Mouse (Mus musculus) heart, adult 2 months (tissue): ENCODE results near the gene Hspd1. TPM values are rescaled to one million over a fixed set of nuclear protein-coding genes. Genes with fewer than 3 reads are reported as not detected.

ENCODE experiments used
- DNase-seq, 2 experiments: peaks; one replicate each; pipeline ENCODE4 v3.0.0; 2021
- H3K27ac ChIP-seq: fragments of 200-600 bp; 2 replicates; pipeline ENCODE4 v1.8.1; 2022
- H3K27me3 ChIP-seq: fragments of 200-500 bp; 2 replicates; pipeline ENCODE4 v1.6.1; 2012; ENCODE audit warnings: mild to moderate bottlenecking, low read length, inconsistent platforms, mixed read lengths; ENCODE audit not compliant: control insufficient read depth, insufficient read depth
- H3K36me3 ChIP-seq: fragments of 200-500 bp; 2 replicates; pipeline ENCODE4 v1.6.1; 2012; ENCODE audit warnings: low read length, inconsistent platforms; ENCODE audit not compliant: control insufficient read depth, insufficient read depth
- H3K4me1 ChIP-seq: fragments of 200-500 bp; 2 replicates; pipeline ENCODE4 v1.6.1; 2011; ENCODE audit warnings: low read length; ENCODE audit not compliant: control insufficient read depth, insufficient read depth
- H3K4me3 ChIP-seq: fragments of 200-600 bp; 2 replicates; pipeline ENCODE4 v1.8.1; 2022
- H3K79me2 ChIP-seq: fragments of 200-500 bp; replicated peaks from 2 replicates; pipeline ENCODE4 v1.6.1; 2012; ENCODE audit warnings: mild to moderate bottlenecking, inconsistent platforms, low read length, moderate library complexity, mixed read lengths; ENCODE audit not compliant: control insufficient read depth, insufficient read depth
- H3K9ac ChIP-seq: fragments of 200-500 bp; 2 replicates; pipeline ENCODE4 v1.6.1; 2012; ENCODE audit warnings: low read depth, mild to moderate bottlenecking, control low read depth, inconsistent platforms, low read length, mixed read lengths
- CTCF ChIP-seq: fragments of 200-600 bp; IDR thresholded peaks from 2 replicates; pipeline ENCODE4 v1.8.1; 2022; ENCODE audit warnings: antibody characterized with exemption, mild to moderate bottlenecking, moderate library complexity
- EP300 ChIP-seq: fragments of 200-500 bp; IDR thresholded peaks from 2 replicates; pipeline ENCODE4 v1.6.1; 2011; ENCODE audit warnings: low read depth, low read length, control low read depth; ENCODE audit not compliant: insufficient read depth
- POLR2A ChIP-seq: fragments of 200-500 bp; IDR thresholded peaks from 2 replicates; pipeline ENCODE4 v1.6.1; 2011; ENCODE audit warnings: mild to moderate bottlenecking, low read depth, low read length, control low read depth; ENCODE audit not compliant: insufficient read depth
- WGBS: fragments of 180-500 bp; shearing (Covaris S2); methylation state at CpG from one replicate; pipeline ENCODE4 v1.1.7; 2018; 5-methylcytosine and 5-hydroxymethylcytosine counted together
- intact Hi-C: fragments of 180-260 bp; cut with DNase I; formaldehyde crosslinking; loops from one replicate; pipeline ENCODE4 v1.15.1; 2025
- polyA plus RNA-seq: library from polyadenylated mRNA; depleted of rRNA; stranded (reverse); fragments of >200 nt; gene quantifications from 2 replicates; pipeline ENCODE4 v1.2.3, GENCODE M21; 2012
- total RNA-seq, 2 experiments: library from RNA; stranded (reverse); gene quantifications; 2 replicates each; pipeline ENCODE4 v1.2.3; 2021

Gene Hspd1
- total and polyA plus RNA-seq, 3 experiments, result 68.5 to 383 (median 373) TPM

DNA sequence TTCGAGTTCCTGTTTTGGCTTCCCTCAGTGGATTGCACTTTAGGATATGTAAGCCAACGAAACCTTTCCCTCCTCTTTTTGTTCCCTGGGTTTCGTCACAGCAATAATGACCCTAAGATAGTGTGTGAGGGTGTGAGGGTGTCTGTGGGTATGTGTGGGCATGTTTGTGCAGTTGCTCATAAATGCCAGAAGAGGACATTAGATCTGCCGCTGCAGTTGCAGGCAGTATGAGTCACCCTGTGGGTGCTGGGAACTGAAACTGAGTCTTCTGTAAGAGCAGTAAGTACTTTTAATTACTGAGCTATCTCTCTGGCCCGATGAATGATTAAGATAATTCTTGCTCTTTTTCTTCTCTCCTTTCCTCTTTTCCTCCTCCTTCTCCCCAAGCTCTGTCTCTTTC is 35.0 kb upstream of the Hspd1 start:
- TF ChIP-seq POLR2A (no peak), CTCF (no peak), EP300 (no peak)
- Histone ChIP-seq H3K79me2 (no peaks in the 10 kb centered on the region), H3K36me3 (no peaks in the 10 kb centered on the region), H3K4me1 (no peaks in the 10 kb centered on the region), H3K9ac (no peak overlapping the region), H3K27me3 (no peaks in the 10 kb centered on the region), H3K27ac (no peak overlapping the region), H3K4me3 (no peak overlapping the region)
- intact Hi-C loops, result no loop called here
- no peak for DNase-seq
- WGBS, result 89% methylated on average over 5 of the region's 5 CpGs

DNA sequence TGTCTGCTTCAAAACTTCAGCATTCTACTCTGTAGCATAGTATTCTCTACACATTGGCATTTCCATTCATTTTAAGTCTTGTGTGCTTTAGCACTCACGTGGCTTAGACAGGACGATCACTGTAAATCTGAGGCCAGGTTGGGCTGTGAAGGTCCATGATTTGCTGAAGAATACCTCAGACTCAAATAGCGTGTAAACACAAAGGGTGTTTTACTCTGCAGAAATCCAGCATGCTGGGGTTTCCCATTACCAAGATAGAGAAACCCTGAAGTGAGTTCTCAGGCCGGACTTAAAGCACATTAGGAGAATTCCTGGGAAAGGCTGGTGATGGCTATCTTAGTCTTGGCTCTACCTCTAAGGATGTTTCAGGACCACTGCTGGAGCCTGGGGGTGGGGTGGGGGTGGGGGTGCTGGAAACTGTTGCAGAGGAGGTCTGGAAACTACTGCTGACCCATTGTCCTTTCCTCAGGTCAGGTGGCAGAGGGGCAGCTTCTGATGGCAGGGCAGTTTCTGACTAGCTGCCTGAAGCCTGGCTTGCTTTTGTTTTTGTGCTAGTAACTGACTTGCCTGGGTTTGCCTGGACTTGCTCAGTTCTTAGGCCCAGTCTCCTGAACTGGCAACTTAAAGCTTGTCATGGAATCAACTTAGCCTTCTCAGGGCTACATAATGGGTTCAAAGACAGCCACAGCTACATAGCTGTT is 21.2 kb upstream of the Hspd1 start:
- WGBS, result 94% methylated on average over 4 of the region's 4 CpGs
- intact Hi-C loops, result no loop called here
- H3K4me1 ChIP-seq, result no peaks in the 10 kb centered on the region
- H3K27ac ChIP-seq, result no peak overlapping the region
- no peak for DNase-seq
- no peaks in the 10 kb centered on the region for H3K79me2 ChIP-seq
- no peak overlapping the region for H3K4me3 ChIP-seq
- no peak overlapping the region for H3K9ac ChIP-seq
- H3K27me3 ChIP-seq, result no peaks in the 10 kb centered on the region
- H3K36me3 ChIP-seq, result no peaks in the 10 kb centered on the region
- no peak for TF ChIP-seq POLR2A
- TF ChIP-seq CTCF, result no peak
- no peak for TF ChIP-seq EP300

DNA sequence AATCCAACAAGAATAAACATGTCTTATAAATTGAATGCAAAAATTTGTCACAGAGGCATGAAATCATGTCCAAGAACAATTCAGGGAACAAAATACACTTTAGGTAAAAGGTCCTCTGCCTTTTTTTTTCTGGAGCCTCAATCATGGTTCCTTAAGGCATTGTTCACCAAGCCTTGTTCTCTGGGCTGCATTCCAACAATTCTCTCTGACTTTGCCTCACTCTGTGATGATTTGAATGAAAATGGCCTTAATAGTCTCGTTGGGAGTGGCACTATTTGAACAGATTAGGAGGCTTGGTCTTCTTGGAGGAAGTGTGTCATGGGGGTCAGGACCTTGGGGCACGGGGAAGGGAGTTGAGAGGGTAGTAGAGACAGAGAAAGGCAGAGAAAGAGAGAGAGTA is 20.4 kb upstream of the Hspd1 start:
- intact Hi-C loops, result no loop called here
- H3K36me3 ChIP-seq, result no peaks in the 10 kb centered on the region

DNA sequence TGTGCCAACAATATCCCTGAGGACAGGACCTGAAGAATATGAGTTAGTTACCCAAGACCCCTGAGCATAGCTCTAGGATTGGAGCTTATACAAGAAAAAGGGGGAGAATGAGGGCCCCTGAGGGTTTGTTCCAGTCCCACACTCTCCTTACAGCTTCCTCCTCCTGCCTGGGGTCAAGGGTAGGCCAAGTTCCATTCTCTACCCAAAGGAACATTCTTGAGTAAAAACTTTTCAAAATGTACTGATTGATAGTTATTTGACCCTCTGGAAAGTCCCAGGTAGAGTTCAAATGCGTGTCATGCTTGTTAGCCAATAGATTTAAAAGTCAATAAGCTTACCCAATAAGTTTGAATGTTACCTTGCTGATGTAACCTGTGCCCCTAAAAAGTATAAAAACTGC is 19.6 kb upstream of the Hspd1 start:
- whole genome bisulfite sequencing, result 90% methylated on average over 1 of the region's 1 CpGs
- Histone ChIP-seq H3K4me3 (no peak overlapping the region), H3K27me3 (no peaks in the 10 kb centered on the region), H3K4me1 (no peaks in the 10 kb centered on the region), H3K79me2 (no peaks in the 10 kb centered on the region), H3K27ac (no peak overlapping the region), H3K9ac (no peak overlapping the region), H3K36me3 (no peaks in the 10 kb centered on the region)
- TF ChIP-seq CTCF (no peak), POLR2A (no peak), EP300 (no peak)
- intact Hi-C loops, result no loop called here
- DNase-seq, result no peak

More for the DNA sequence above, 20.4 kb upstream of the Hspd1 start:
- H3K27ac ChIP-seq, result no peak overlapping the region
- H3K27me3 ChIP-seq, result no peaks in the 10 kb centered on the region
- WGBS, result 33% methylated on average over 2 of the region's 2 CpGs
- no peak for DNase-seq
- TF ChIP-seq POLR2A (no peak), EP300 (no peak), CTCF (no peak)
- no peaks in the 10 kb centered on the region for H3K4me1 ChIP-seq
- no peak overlapping the region for H3K9ac ChIP-seq
- no peak overlapping the region for H3K4me3 ChIP-seq
- no peaks in the 10 kb centered on the region for H3K79me2 ChIP-seq

DNA sequence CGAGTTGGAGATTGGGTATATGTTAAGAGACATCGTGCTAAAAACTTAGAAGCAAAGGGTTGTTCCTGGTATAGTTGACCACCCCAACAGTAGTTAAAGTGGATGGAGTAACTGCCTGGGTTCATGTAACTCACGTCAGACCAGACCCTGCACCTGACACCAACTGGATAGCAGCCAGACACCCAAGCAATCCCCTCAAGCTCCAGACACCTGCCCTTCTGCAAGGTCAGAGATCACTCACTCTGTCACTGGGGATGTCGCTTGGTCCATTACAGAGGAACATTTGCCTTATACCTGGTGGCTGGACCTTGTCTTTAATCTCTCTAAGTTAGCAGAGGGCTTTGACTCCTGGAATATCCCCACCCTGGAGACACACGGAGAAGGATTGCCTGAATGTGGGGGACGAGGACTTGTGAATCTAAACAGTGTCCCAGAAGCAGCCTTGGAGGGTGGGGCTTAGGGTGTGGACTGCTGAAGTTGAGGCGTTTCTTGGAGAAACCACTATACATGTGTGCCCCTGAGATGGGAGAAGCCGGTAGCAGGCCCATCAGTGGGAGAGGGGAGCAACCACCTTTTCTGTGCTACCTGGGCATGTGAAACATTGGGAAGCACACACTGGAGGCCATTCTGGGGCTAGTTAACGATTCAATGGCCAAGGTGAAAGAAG is 19.0 kb upstream of the Hspd1 start:
- Histone ChIP-seq H3K4me3 (no peak overlapping the region), H3K36me3 (no peaks in the 10 kb centered on the region), H3K4me1 (no peaks in the 10 kb centered on the region), H3K79me2 (no peaks in the 10 kb centered on the region), H3K27me3 (no peaks in the 10 kb centered on the region), H3K9ac (no peak overlapping the region), H3K27ac (no peak overlapping the region)
- DNase-seq, result no peak
- intact Hi-C loops, result no loop called here
- 86% methylated on average over 9 of the region's 9 CpGs for WGBS
- TF ChIP-seq EP300 (no peak), CTCF (no peak), POLR2A (no peak)

DNA sequence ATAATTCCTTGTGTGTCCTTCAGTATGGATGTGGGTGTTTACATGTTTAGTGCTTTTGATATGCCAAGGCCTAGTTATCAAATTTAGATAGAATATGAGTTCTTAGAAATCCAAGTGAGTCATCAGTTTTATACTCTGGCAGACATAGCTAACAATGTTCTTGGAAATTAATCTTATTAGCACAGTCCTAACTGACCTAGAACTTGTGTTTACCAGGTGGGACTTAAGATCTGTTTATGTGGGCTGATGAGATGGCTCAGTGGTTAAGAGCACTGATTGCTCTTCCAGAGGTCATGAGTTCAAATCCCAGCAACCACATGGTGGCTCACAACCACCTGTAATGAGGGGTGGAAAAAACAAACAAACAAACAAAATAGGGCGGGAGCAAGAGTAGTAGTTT is 4.4 kb upstream of the Hspd1 start:
- Histone ChIP-seq H3K9ac (no peak overlapping the region), H3K36me3 (peaks cover 5% of the 10 kb centered on the region), H3K27me3 (no peaks in the 10 kb centered on the region), H3K4me1 (peaks cover 2% of the 10 kb centered on the region; the same call in 1 of the 2 replicates), H3K27ac (no peak overlapping the region), H3K79me2 (no peaks in the 10 kb centered on the region), H3K4me3 (no peak overlapping the region)
- intact Hi-C loops, result no loop called here
- TF ChIP-seq CTCF (no peak), POLR2A (no peak), EP300 (no peak)
- DNase-seq, result no peak
- 74% methylated on average over 1 of the region's 1 CpGs for WGBS
